Mouse (Mus musculus): ENCODE measurements around the gene Gadl1.
"Not testable (repeated sequence)": the region's sequence is repeated elsewhere in the genome, so short reads cannot be mapped to it uniquely, and the experiment has no call there.

Gadl1 gene

GRCm38 (mm10) chr9:116025371-116025770 is 116.1 kb downstream of the Gadl1 start:
- DNase-seq (ENCODE audit: low spot score in 2 of 2) = no peak

DNA sequence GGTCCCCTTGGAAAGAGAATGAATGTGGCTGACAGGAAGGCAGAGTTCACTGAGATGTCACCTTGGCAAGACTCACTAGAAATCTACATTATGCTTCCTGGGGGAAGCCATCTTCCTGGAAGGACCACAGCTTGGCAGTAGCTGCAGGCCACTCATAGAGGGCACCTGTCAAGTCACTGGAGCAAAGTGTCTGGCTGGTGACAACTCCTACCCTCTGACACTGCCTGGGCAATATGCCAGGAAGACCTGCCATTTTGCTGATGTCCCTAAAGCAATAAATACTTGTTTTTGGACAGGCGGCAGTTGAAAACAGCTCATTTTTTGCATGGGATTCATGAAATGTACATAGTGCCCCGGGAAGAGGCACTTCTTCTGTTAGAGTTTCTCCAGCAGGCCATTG is 119.8 kb downstream of the Gadl1 start:
- no peak for DNase-seq (ENCODE audit: low spot score in 2 of 2)

- no peak for DNase-seq (ENCODE audit: low spot score in 2 of 2)
Measured at GRCm38 (mm10) chr9:116032711-116033110, 123.5 kb downstream of the Gadl1 start.

GRCm38 (mm10) chr9:116038275-116038674 is 129.0 kb downstream of the Gadl1 start:
- DNase-seq (ENCODE audit: low spot score in 2 of 2) = no peak

- DNase-seq (ENCODE audit: low spot score in 2 of 2) = no peak
Measured at GRCm38 (mm10) chr9:116039981-116040380, 130.7 kb downstream of the Gadl1 start.

- not testable (repeated sequence) for DNase-seq (ENCODE audit: low spot score in 2 of 2)
Measured at GRCm38 (mm10) chr9:116040852-116041251, 131.6 kb downstream of the Gadl1 start.

DNA sequence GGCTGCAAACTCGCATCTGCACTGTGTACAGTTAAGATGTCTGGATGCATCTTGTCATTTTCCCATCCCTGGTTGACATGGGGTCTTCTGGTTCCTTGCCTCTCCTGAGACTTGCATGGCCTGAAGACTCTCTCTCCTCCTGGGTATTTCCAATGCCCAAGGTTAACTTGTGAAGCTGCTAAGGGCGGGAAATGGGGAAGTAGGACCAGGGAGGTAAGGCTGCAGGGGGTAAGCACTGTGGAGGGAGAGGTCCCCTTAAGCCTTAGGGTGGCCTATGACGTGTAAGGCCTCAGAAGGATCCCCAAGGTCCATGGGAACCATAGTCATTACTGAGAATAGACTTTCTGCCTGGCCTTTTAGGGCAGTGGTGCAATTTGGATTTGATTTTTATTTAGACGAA is 132.1 kb downstream of the Gadl1 start:
- DNase-seq (ENCODE audit: low spot score in 2 of 2) = no peak

DNA sequence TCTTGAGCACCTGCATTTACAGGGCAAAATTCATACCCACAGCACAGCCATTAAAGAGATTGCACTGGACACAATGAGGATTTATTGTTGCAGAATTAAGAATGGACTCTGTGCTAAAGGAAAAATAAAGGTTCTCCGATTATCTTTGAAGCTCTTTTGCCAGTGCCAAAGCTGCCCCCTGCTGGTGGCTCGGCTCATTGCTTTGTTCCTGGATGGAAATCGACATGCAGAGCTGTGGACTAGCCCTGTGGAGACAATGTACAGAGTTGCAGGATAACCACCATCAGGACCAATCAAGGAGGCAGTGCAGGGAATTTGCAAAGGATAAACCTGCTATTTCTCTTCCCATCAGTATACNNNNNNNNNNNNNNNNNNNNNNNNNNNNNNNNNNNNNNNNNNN is 132.5 kb downstream of the Gadl1 start:
- DNase-seq (ENCODE audit: low spot score in 2 of 2) = peak; percentile 66 to 75

DNA sequence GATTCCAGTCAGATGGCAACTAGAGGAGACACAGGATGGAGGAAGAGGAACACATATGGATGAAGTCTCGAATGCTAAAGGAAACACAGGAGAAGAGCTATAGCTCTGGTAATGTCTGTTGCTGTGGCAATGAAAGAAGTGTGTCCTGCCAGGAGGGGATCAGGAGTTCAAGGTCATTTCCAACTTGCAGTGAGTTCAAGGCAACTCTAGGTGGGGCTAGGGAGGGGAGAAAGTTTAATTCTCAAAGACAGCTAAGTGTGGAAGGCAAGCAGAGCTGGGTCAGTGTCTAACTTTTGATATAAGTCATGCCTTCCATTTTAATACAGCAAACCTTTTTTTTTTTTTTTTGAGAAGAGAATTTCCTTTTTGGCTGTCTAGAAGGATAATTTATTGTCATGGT is 140.7 kb downstream of the Gadl1 start:
- no peak for DNase-seq (ENCODE audit: low spot score in 2 of 2)

DNA sequence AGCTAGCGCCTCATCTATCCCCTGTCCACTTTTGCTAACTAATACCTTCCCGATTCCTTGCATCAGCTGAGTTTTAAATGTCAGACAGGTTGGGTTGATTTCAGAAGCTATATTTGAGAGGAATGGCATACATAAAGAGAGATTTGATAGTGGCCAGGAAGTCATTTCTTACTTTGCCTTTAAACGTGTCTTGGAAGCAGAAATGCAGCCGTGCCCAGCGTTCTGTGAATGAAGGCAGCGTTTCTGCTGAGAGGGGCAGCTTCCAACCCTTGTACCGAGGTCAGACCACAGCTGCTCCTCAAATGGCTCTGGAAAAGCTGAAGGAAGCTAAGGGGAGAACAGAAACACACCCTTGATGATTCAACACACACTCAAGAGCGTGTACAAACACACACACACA is 144.7 kb downstream of the Gadl1 start:
- no peak for DNase-seq (ENCODE audit: low spot score in 2 of 2)

GRCm38 (mm10) chr9:116058475-116058874 is 149.2 kb downstream of the Gadl1 start:
- DNase-seq (ENCODE audit: low spot score in 2 of 2) = no peak

- DNase-seq (ENCODE audit: low spot score in 2 of 2) = peak in 1 of 2 experiments; percentile 8
Measured at GRCm38 (mm10) chr9:116059156-116059555, 149.9 kb downstream of the Gadl1 start.

DNA sequence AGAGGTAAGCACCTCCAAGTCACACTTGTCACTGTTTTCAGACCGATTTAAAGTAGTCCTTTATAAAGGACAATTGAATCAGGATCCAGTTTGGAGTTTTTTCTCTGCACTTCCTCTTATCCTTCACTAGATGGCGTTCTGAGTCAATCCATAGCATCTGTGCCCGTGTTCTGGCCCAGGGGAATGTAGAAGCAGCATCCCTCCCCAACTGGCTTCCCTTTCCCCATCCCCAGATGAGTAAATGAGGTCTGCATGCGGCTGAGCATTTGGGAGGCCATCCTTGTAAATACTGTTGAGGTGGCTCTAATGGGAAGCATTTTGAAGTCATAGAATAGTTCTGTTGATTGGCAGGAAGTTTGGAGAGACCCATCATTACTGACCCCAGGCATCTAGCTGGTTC is 151.4 kb downstream of the Gadl1 start:
- DNase-seq (ENCODE audit: low spot score in 2 of 2) = no peak

DNA sequence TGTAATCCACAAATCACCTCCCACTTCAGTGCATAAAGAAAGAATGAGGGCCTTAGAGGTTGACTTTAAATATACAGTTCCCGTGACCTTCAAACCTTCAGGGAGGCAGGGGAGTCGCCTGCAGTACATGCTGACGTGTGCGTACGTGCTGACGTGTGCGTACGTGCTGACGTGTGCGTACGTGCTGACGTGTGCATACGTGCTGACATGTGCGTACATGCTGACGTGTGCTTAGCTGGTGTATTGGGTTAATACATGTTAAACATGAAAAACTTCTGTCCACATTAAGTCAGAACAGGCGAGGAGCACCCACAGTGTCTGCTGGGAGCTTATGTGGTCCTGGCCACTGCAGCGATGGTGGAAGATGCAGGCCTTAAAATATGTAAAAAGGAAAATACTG is 155.5 kb downstream of the Gadl1 start:
- DNase-seq (ENCODE audit: low spot score in 2 of 2) = no peak

- not testable (repeated sequence) for DNase-seq (ENCODE audit: low spot score in 2 of 2)
Measured at GRCm38 (mm10) chr9:116071561-116071960, 162.3 kb downstream of the Gadl1 start.

- no peak for DNase-seq (ENCODE audit: low spot score in 2 of 2)
Measured at GRCm38 (mm10) chr9:116076163-116076562, 166.9 kb downstream of the Gadl1 start.

DNA sequence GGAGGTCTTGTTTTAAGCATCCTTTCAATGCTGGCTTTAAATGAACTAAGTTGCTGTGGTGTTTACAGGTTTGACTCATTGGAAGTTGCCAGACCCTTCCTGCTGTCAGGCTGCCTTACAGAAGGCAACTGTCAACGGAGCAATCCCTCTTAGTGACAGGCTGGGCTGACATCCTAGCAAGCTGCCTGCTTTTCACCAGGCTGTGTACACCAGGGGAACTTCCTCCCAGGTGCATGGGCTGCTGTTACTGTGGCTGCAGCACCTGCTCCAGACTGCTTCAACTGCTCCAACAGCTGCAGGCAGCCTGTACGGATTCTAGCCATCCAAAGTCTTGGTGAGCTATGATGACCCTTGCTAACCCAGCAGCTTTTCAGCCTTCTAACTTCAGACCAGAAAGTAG is 167.7 kb downstream of the Gadl1 start:
- no peak for DNase-seq (ENCODE audit: low spot score in 2 of 2)

DNA sequence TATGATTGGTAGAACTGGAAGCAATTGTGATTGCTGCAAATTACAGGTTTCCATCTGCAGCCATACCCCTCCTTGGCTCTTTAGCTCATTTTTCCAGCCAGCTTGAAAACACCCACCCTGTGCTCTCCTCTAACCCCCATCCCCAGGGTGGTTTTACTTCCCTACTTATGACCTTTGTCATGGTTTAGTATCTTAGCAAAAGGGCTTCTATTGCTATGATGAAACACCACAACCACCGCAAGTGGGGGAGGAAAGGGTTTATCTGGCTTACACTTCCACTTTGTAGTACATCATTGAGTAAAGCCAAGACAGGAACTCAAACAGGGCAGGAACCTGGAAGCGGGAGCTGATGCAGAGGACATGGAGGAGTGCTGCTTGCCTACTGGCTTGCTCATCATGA is 168.2 kb downstream of the Gadl1 start:
- DNase-seq (ENCODE audit: low spot score in 2 of 2) = no peak

- no peak for DNase-seq (ENCODE audit: low spot score in 2 of 2)
Measured at GRCm38 (mm10) chr9:116081781-116082180, 172.5 kb downstream of the Gadl1 start.

DNA sequence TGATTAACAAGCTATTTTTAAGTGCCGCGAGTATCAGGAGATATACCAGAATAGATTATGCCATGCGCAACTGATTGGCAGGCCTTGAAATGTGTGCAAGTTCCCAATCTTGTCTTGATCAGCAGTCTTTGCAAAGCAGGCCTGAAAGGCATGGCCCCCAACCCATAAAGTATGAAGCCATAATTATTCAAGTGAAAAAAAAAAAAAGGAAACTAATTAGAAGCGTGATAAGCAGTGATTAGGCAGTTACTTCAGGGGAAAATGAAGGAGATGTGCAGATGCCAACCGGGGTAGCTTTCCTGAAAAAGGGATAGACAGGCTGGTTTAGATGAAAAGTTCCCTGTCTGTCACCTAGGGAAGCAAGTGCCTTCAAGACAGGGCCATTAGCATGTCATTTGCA is 174.0 kb downstream of the Gadl1 start:
- no peak for DNase-seq (ENCODE audit: low spot score in 2 of 2)

GRCm38 (mm10) chr9:116083726-116084323 is 174.6 kb downstream of the Gadl1 start:
- no peak for DNase-seq (ENCODE audit: low spot score in 2 of 2)

GRCm38 (mm10) chr9:116084324-116084931 is 175.2 kb downstream of the Gadl1 start:
- no peak for DNase-seq (ENCODE audit: low spot score in 2 of 2)

- no peak for DNase-seq (ENCODE audit: low spot score in 2 of 2)
Measured at GRCm38 (mm10) chr9:116085999-116086398, 176.7 kb downstream of the Gadl1 start.

DNA sequence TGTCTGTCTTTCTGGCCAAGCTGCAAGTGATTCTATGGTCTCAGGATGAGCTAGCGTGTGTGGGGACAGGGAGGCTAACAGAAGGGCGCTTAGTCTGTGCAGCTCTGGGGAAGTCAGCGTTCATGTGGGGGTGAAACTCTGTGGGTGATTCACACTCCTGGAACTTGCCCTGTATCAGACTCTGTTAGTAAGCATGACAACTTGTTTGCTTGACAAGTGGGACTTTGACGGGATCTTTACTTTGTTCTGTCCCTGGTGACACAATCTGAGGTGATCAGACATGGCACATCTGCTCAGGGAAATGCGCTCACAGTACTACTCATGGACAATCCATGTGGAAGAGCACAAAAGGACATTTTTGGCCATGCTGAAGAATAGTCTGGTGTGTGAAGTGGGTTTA is 178.0 kb downstream of the Gadl1 start:
- DNase-seq (ENCODE audit: low spot score in 2 of 2) = no peak
